Mouse (Mus musculus): ENCODE results near the gene Cnn3.

The Cnn3 gene

DNA sequence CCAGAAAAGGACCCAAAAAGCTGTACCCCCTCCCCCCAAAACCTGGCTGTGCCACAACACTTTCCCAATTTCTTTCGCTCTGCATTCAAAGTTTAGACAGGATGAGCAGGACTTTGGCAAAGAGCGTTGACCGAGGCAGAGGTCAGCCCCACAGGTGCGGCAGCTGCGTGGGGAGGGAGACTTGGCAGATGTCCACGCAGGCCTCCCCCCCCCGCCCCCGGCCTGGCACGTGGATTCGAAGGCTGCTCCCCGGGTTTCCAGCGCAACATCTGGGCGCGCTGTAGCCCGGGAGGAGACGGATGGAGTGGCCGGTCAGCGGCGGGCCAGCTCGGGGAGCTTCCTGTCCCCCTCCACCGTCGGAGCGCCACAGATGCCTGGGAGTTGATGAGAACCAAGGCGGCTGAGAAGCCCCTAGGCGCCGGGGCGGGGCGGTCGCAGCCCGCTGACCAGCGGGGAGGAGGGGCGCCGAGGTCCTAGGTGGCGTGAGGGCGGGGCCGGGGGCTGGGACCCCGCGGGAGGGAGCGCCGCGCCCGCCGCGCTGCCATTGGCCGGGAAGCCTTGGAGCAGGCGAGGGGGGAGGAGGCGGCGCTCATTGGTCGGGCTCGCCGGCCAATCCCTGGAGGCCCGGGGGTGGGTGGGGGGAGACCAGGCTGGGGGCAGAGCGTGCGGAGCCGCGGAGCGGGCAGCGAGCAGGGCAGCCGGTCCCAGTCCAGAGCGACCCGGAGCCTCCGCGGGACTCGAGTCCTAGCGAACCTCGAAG lies at the start of gene Cnn3:
Gene Cnn3, plus strand, starts transcription at position 637 of the 760 bp plus-strand sequence.
- DNase-seq, result peak; percentile 93

GRCm38 (mm10) chr3:121378708-121379612 lies 47.3 kb upstream of the Cnn3 start:
- DNase-seq, result no peak

GRCm38 (mm10) chr3:121379699-121380098 lies 46.6 kb upstream of the Cnn3 start:
- DNase-seq, result no peak

- DNase-seq, result no peak
Measured at GRCm38 (mm10) chr3:121387471-121388009, 38.8 kb upstream of the Cnn3 start.

- no peak for DNase-seq
Measured at GRCm38 (mm10) chr3:121389366-121389765, 36.9 kb upstream of the Cnn3 start.

- DNase-seq, result peak; percentile 21
Measured at GRCm38 (mm10) chr3:121389860-121390530, 36.3 kb upstream of the Cnn3 start.

GRCm38 (mm10) chr3:121390724-121391123 lies 35.6 kb upstream of the Cnn3 start:
- DNase-seq, result no peak

DNA sequence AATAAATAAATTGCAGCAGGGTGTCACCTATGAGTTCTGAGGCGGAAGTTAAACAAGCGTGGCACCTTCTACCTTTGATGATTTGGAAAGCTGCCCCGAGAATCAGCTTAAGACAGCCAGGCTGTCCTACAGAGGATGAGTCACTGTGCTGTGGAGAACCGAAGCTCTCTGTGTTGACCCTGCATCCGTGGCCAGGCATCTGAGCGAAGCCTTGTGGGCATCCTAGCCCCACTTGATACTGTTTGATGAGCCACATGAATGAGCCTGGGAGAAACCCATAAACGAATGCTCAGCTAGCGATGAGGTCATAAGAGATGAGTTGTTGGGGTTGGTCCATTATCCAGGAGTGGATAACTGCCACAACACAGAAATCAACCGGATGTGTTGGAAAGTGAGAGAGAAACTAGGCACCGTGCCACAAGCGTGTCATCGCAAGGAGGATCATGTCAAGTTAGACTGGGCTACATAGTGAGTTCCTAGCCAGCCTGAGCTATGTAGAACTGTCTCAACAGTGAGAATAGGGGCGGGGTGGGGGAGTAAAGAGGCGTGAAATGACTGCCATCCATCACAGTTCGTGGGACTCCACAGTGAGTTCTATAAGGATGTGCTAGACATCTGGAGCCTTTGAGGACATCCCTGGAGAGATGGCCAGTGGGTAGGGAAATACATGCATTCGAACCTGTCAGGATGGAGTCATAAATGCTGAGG lies 30.6 kb upstream of the Cnn3 start:
- DNase-seq, result peak; percentile 61

- DNase-seq, result no peak
Measured at GRCm38 (mm10) chr3:121396561-121396960, 29.7 kb upstream of the Cnn3 start.

DNA sequence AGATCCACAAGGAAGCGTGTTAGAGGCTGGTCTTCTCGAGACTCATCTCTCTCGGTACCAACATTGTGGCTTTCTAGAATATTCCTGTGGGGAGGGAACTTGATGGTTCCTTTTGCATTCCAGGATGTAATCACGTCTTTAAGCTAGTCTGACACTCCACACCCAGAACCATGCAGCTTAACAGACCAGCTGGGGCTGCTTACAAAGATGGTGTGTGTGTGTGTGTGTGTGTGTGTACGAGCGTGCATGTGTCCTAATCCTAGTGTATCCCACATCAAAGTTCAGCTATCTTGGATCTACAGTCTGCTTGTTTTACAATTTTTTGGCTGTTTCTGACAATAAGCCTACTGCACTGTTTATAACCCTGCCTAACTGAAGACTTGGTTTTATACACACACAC lies 29.3 kb upstream of the Cnn3 start:
- DNase-seq, result no peak

GRCm38 (mm10) chr3:121401384-121401783 lies 24.9 kb upstream of the Cnn3 start:
- DNase-seq, result no peak

GRCm38 (mm10) chr3:121402096-121402495 lies 24.2 kb upstream of the Cnn3 start:
- no peak for DNase-seq

- DNase-seq, result no peak
Measured at GRCm38 (mm10) chr3:121403449-121403848, 22.8 kb upstream of the Cnn3 start.

DNA sequence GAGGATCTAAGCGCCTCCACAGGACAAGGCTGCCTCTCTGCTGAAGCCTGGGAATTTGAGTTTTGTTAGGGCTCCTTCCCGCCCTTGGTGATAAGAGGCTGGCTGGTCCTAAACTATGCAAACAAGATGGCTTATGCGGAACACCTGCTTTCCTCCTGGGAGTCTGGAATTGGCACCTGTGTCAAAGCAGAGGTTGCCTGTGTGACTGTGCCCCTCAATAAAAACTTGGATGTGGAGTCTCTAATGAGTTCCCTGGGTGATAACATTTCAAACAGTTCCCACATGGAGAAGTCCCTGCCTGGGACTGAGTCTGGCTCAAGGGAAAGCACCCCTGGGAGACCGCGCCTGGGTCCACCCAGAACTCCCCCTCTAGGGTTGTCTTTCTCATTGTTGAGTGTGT lies 21.2 kb upstream of the Cnn3 start:
- no peak for DNase-seq

- no peak for DNase-seq
Measured at GRCm38 (mm10) chr3:121407417-121407816, 18.9 kb upstream of the Cnn3 start.

DNA sequence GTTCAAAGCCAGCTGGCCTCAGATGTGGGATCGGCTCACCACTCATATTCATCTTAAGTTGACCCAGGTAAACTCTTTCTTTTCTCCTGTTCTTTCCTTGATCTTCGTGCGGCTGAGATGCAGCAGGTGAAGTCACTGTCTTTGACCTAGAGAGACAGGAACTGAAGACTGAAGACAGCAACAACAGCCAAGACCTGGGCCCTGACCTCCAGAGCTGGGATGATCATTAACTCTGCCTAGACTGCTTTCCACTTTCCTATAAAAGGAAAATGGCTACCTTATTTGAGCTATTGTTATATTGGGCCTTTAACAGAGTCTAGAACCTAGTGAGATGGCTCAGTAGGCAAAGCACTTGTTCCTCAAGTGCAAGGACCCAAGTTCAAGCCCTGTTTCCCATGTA lies 17.9 kb upstream of the Cnn3 start:
- no peak for DNase-seq

DNA sequence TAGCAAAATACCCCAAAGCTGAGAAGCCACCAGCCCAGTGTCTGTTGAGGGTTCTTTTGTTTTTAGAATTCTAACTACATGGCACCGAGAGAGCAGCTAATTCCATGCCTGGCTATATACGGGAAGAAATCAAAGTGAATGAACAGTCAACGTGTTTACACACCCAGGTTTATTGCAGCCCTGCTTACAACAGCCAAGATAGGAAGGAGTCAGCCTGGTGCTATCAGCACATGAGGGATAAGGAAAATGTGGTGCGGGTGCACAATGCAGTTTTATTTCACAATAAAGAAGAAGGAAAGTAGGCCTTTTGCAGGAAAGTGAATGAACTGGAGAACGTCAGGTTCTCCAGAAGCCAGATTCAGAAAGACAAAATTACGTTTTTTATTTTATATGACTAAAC lies 14.8 kb upstream of the Cnn3 start:
- no peak for DNase-seq

DNA sequence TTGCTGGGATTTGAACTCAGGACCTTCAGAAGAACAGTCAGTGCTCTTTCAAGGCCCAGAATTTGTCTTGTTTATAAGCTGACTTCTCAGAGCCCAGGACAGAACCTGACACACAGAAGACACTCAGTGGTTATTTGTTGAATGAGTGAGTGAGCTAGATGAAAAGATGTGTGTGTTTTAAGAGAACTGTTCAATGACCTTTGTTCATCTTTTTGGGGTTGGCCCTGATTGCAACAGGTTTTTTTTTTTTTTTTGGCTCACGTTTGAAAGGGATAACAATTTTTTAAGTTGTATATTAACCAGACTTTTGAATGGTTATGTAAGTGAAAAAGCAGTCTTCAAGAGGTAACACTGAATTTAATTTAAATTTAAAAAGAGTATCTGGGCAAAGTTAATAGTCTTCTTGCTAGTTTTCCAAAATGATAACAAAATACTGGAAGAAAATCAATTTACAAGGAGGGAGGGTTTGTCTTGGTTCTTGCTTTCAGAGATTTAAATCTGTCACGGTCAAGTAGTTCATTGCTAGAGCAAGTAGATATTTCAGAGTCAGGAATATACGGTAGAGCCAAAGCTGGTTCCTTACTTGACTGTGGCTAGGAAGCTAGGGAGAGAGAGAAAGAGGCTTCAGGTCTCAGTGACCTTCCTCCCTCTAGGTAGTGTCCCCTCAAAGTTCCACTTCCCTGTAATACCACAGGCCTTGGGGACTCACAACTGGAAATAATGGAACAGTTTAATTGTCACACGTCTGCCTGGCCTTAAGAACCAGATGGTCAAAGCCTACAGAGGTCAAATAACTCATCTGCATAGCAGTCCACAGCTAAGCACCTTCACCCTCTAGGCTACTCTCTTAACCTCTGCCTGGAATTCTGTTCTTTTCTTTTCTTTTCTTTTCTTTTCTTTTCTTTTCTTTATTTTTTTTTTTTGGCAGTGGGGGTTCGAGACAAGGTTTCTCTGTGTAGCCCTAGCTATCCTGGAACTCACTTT lies 9.8 kb upstream of the Cnn3 start:
- no peak for DNase-seq

DNA sequence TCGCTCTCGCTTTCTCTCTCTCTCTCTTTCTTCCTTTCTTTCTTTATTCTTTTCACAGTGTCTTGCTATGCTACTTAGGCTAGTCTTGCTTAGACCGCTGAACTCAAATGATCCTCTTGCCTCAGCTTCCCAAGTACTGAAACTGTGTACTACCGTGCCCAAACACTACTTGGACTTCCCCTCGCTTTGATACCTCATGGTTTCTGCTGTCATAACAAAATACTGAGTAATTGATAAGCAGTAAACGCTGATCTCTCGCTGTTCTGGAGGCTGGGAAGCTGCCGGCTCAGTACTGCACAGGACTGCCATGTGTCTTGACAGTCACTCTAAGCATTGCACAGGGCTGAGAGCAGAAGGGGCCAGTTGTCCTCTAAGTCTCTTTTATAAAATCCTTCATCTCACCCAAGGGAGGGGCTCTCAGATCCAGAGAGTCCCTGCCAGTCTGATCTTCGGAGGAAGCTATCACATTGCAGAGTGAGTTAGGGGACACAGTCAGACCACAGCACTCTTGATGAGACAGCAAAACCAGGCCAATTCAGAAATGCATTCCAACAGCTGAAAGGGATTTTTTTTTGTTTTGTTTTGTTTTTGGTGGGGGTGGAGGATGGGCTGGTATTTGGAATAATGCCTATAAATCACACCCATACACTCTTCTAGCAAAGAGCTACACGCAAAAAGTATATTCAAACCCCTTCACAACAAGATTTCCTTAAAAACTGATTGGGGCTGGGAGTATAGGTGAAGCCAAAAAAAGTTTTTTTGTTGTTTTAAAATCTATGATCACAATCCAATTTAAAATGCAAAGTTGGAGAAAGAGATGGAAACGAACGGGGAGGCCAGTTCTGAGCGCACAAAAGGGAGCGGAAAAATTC lies 8.7 kb upstream of the Cnn3 start:
- DNase-seq, result no peak

- no peak for DNase-seq
Measured at GRCm38 (mm10) chr3:121418251-121418601, 8.1 kb upstream of the Cnn3 start.
